Mouse (Mus musculus) layer of hippocampus, adult 8-10 months (tissue): Measurements from ENCODE around the gene Alcam. TPM values are rescaled to one million over a fixed set of nuclear protein-coding genes. Genes with fewer than 3 reads are reported as not detected.

ENCODE experiments used
- DNase-seq, 2 experiments: peaks; one replicate each; pipeline ENCODE4 v3.0.0; 2022; ENCODE audit warnings: low spot score in 2 of 2
- total RNA-seq, 4 experiments: library from RNA; stranded (reverse); gene quantifications; 2 replicates each; pipeline ENCODE4 v1.2.4; 2022

Gene Alcam
- total RNA-seq, 4 experiments from 2014 or later, result 113 to 136 (median 125) TPM

- DNase-seq, result no peak
Measured at GRCm38 (mm10) chr16:52378811-52379597, 74.9 kb downstream of the Alcam start.

- no peak for DNase-seq
Measured at GRCm38 (mm10) chr16:52376827-52377226, 77.0 kb downstream of the Alcam start.

GRCm38 (mm10) chr16:52371956-52372355, 81.9 kb downstream of the Alcam start:
- DNase-seq, result no peak

- DNase-seq, result no peak
Measured at GRCm38 (mm10) chr16:52368521-52368920, 85.4 kb downstream of the Alcam start.

GRCm38 (mm10) chr16:52366915-52367314, 87.0 kb downstream of the Alcam start:
- DNase-seq, result no peak

- no peak for DNase-seq
Measured at GRCm38 (mm10) chr16:52363944-52364511, 89.8 kb downstream of the Alcam start.

GRCm38 (mm10) chr16:52343467-52344033, 110.3 kb downstream of the Alcam start:
- DNase-seq, result no peak

GRCm38 (mm10) chr16:52342694-52343466, 111.0 kb downstream of the Alcam start:
- no peak for DNase-seq

- DNase-seq, result no peak
Measured at GRCm38 (mm10) chr16:52334084-52334483, 119.8 kb downstream of the Alcam start.

GRCm38 (mm10) chr16:52333631-52334030, 120.2 kb downstream of the Alcam start:
- no peak for DNase-seq

- DNase-seq, result no peak
Measured at GRCm38 (mm10) chr16:52331341-52331830, 122.5 kb downstream of the Alcam start.

GRCm38 (mm10) chr16:52329420-52329819, 124.5 kb downstream of the Alcam start:
- DNase-seq, result no peak

GRCm38 (mm10) chr16:52319229-52319628, 134.6 kb downstream of the Alcam start:
- DNase-seq, result no peak

- peak; percentile 60 to 83 for DNase-seq
Measured at GRCm38 (mm10) chr16:52311073-52311472, 142.8 kb downstream of the Alcam start.

GRCm38 (mm10) chr16:52307016-52307415, 146.9 kb downstream of the Alcam start:
- no peak for DNase-seq

- DNase-seq, result no peak
Measured at GRCm38 (mm10) chr16:52303532-52303902, 150.4 kb downstream of the Alcam start.

GRCm38 (mm10) chr16:52302790-52303531, 150.9 kb downstream of the Alcam start:
- DNase-seq, result no peak

- DNase-seq, result no peak
Measured at GRCm38 (mm10) chr16:52301730-52302129, 152.1 kb downstream of the Alcam start.

- DNase-seq, result no peak
Measured at GRCm38 (mm10) chr16:52296376-52296775, 157.5 kb downstream of the Alcam start.

GRCm38 (mm10) chr16:52295535-52295934, 158.3 kb downstream of the Alcam start:
- no peak for DNase-seq

- DNase-seq, result no peak
Measured at GRCm38 (mm10) chr16:52292440-52293048, 161.3 kb downstream of the Alcam start.
